Mouse (Mus musculus) cerebellum, postnatal 36 days (tissue): ENCODE results near the gene Pygo2.
A peak's percentile ranks its signal among the peaks of the same experiment; 100 is the strongest.

Source experiments
- DNase-seq, 2 experiments: peaks; one replicate each; pipeline ENCODE4 v3.0.0; 2021 to 2022; ENCODE audit warnings: mixed read lengths in 2 of 2

Gene Pygo2

GRCm38 (mm10) chr3:89430171-89431159, at the start of gene Pygo2:
Gene Pygo2 (plus strand): TSS chr3:89430214.
- peak; percentile 86 to 92 for DNase-seq

GRCm38 (mm10) chr3:89380291-89380690, 49.7 kb upstream of the Pygo2 start:
- no peak for DNase-seq

- no peak for DNase-seq
These were observed 49.3 kb upstream of the Pygo2 start for GRCm38 (mm10) chr3:89380711-89381110.

- no peak for DNase-seq
These were observed 48.8 kb upstream of the Pygo2 start for GRCm38 (mm10) chr3:89381233-89381632.

GRCm38 (mm10) chr3:89382033-89382882, 47.8 kb upstream of the Pygo2 start:
- DNase-seq: no peak

GRCm38 (mm10) chr3:89382950-89383349, 47.1 kb upstream of the Pygo2 start:
- DNase-seq: no peak

- no peak for DNase-seq
These were observed 46.3 kb upstream of the Pygo2 start for GRCm38 (mm10) chr3:89383651-89384255.

GRCm38 (mm10) chr3:89384331-89385076, 45.5 kb upstream of the Pygo2 start:
- no peak for DNase-seq

- no peak for DNase-seq
These were observed 44.6 kb upstream of the Pygo2 start for GRCm38 (mm10) chr3:89385451-89385850.

GRCm38 (mm10) chr3:89386438-89387420, 43.3 kb upstream of the Pygo2 start:
- DNase-seq: no peak

GRCm38 (mm10) chr3:89387632-89388031, 42.4 kb upstream of the Pygo2 start:
- DNase-seq: no peak

GRCm38 (mm10) chr3:89388134-89388881, 41.7 kb upstream of the Pygo2 start:
- DNase-seq: peak; percentile 32 to 53

GRCm38 (mm10) chr3:89388901-89389740, 40.9 kb upstream of the Pygo2 start:
- peak in 1 of 2 experiments; percentile 28 for DNase-seq

- DNase-seq: peak; percentile 29 to 33
These were observed 39.9 kb upstream of the Pygo2 start for GRCm38 (mm10) chr3:89390111-89390515.

GRCm38 (mm10) chr3:89390699-89391662, 39.0 kb upstream of the Pygo2 start:
- peak; percentile 26 to 34 for DNase-seq

GRCm38 (mm10) chr3:89391663-89392511, 38.1 kb upstream of the Pygo2 start:
- DNase-seq: peak; percentile 54 to 60

GRCm38 (mm10) chr3:89392871-89393311, 37.1 kb upstream of the Pygo2 start:
- peak; percentile 34 to 56 for DNase-seq
